Comparison of ENCODE assay signal across 9 mouse cellular contexts in the genomic region with DNA sequence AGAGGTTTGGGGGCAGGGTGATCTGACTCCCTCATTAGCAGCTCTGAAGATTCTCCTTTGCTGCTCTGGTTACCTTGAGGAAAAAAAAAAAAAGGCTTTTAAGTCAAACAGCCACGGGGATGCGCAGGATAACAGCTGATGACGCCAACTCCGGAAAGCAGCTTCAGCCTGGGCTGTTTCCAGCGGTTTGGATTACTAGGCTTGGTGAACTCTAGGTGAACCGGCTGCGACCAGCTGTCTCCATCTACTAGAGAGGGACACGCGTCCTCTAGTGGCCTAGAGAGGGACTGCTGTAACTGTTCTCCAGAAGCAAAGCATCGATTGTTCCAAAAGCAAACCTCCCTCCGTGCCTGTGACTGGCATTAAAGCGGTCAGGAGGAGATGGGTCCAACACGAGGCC. TPM values are rescaled to one million over a fixed set of nuclear protein-coding genes. Genes with fewer than 3 reads are reported as not detected.
A peak's percentile ranks its signal among the peaks of the same experiment; 100 is the strongest.
DNase-seq lines count a peak whose midpoint lies in the region; ATAC-seq and TF ChIP-seq lines count a peak whose summit lies in the region.
"Had no signal": no experiment of that assay in that cellular context is flagged by ENCODE, and none has a peak within 500 bp of the region (broad histone marks: within the 10 kb centered on the region; RNA-seq: fewer than 3 reads in every experiment).

No protein-coding gene starts in this region.

- intact Hi-C loops in heart, postnatal 25 days (cut with DNase I): loop anchor here (1.0 to 5.0 kb wide), 3 partner anchors 16 to 141 kb away; no protein-coding TSS in a partner anchor

- H3K9ac ChIP-seq in ES-Bruce4 (ENCODE audit: low read depth, poor library complexity, severe bottlenecking): no peak overlapping the region
- H3K9ac ChIP-seq in forebrain, embryonic 15.5 days (replicated peaks): no peak overlapping the region
- H3K9ac ChIP-seq in neural tube, embryonic 15.5 days (replicated peaks): 0 out of 2 replicates have a peak overlapping the region, but pooled peaks have one; percentile 18

- 1% methylated on average over 13 of the region's 13 CpGs for WGBS in forebrain, embryonic 15.5 days
- WGBS in neural tube, embryonic 15.5 days: 2% methylated on average over 13 of the region's 13 CpGs

- no peaks in the 10 kb centered on the region for H3K27me3 ChIP-seq in ES-Bruce4 (ENCODE audit: control insufficient read depth, insufficient read depth, low read length, poor library complexity, severe bottlenecking)
- no peaks in the 10 kb centered on the region for H3K27me3 ChIP-seq in forebrain, embryonic 15.5 days
- H3K27me3 ChIP-seq in neural tube, embryonic 15.5 days (replicated peaks): no peaks in the 10 kb centered on the region

- no peaks in the 10 kb centered on the region for H3K4me1 ChIP-seq in ES-Bruce4 (ENCODE audit: control insufficient read depth, insufficient read depth, low read length)
- H3K4me1 ChIP-seq in forebrain, embryonic 15.5 days: peaks cover 13% of the 10 kb centered on the region
- peaks cover 19% of the 10 kb centered on the region for H3K4me1 ChIP-seq in neural tube, embryonic 15.5 days

- TF ChIP-seq EP300 in ES-Bruce4 (IDR thresholded peaks at IDR 0.05; ENCODE audit: insufficient read depth, low read depth, low read length): peak; percentile 53; the same call in 1 of the 2 replicates

- H3K4me2 ChIP-seq in forebrain, embryonic 15.5 days (replicated peaks): peak overlapping the region; percentile 33
- H3K4me2 ChIP-seq in neural tube, embryonic 15.5 days: peak overlapping the region; percentile 47

- TF ChIP-seq CTCF in ES-Bruce4 (IDR thresholded peaks at IDR 0.05; ENCODE audit: low read depth, low read length): peak; percentile 95

- peak; percentile 78 for ATAC-seq in forebrain, embryonic 15.5 days (replicated peaks)
- peak; percentile 92 for ATAC-seq in neural tube, embryonic 15.5 days (ENCODE audit: low FRiP score)

- H3K9me3 ChIP-seq in ES-Bruce4 (replicated peaks; ENCODE audit: control insufficient read depth, insufficient read depth, low read length, poor library complexity, severe bottlenecking): no peaks in the 10 kb centered on the region
- H3K9me3 ChIP-seq in forebrain, embryonic 15.5 days: no peaks in the 10 kb centered on the region
- H3K9me3 ChIP-seq in neural tube, embryonic 15.5 days (replicated peaks): no peaks in the 10 kb centered on the region

- no peak overlapping the region for H3K4me3 ChIP-seq in ES-Bruce4 (ENCODE audit: low read depth, low read length)
- no peak overlapping the region for H3K4me3 ChIP-seq in forebrain, embryonic 15.5 days
- H3K4me3 ChIP-seq in neural tube, embryonic 15.5 days (replicated peaks): no peak overlapping the region

- no peaks in the 10 kb centered on the region for H3K36me3 ChIP-seq in ES-Bruce4 (ENCODE audit: control insufficient read depth, insufficient read depth, low read length, poor library complexity, severe bottlenecking)
- no peaks in the 10 kb centered on the region for H3K36me3 ChIP-seq in forebrain, embryonic 15.5 days
- no peaks in the 10 kb centered on the region for H3K36me3 ChIP-seq in neural tube, embryonic 15.5 days

- DNase-seq in cerebellum, adult 11 months: peak; percentile 78
- DNase-seq in heart, postnatal 25 days (ENCODE audit: low spot score): peak; percentile 83
- peak; percentile 93 for DNase-seq in layer of hippocampus, adult 11-12 months (ENCODE audit: low spot score)
- peak; percentile 89 to 92 for DNase-seq in lung, adult 18-20 months
- DNase-seq in testis, postnatal 10 days (ENCODE audit: low spot score): peak; percentile 94

- TF ChIP-seq POLR2A in ES-Bruce4 (IDR thresholded peaks at IDR 0.05; ENCODE audit: insufficient read depth, low read length): no peak

- H3K27ac ChIP-seq in ES-Bruce4 (ENCODE audit: insufficient read depth, low read length): 0 out of 2 replicates have a peak overlapping the region, but pooled peaks have one; percentile 11
- no peak overlapping the region for H3K27ac ChIP-seq in forebrain, embryonic 15.5 days (replicated peaks)
- H3K27ac ChIP-seq in neural tube, embryonic 15.5 days (replicated peaks): peak overlapping the region; percentile 65
- H3K27ac ChIP-seq: macrophage had no signal

RNA-seq across cellular contexts. Expression of gene Plekhb1, which starts 1.0 kb away (rescaled TPM):
- polyA plus RNA-seq in ES-Bruce4 (2011; ENCODE audit: insufficient read depth, insufficient read length, low read depth, missing spikeins): 3.9 and 4.0 TPM in 2 replicates
- polyA plus RNA-seq in forebrain, embryonic 15.5 days (2015; fragmentation: Nextera tagmentation; extraction: Ambion mirVana): 4.7 and 6.8 TPM in 2 replicates
- 1 to 10 TPM; 2.7 to 4.0 TPM for total RNA-seq in heart, postnatal 25 days (2021)
- 31.0 and 33.9 TPM in 2 replicates for polyA plus RNA-seq in neural tube, embryonic 15.5 days (2015; fragmentation: Nextera tagmentation; extraction: Ambion mirVana)
- polyA plus RNA-seq: macrophage had no signal

RNA-seq across cellular contexts. Expression of gene Fam168a, which starts 43.2 kb away (rescaled TPM):
- 27.4 and 35.5 TPM in 2 replicates for polyA plus RNA-seq in ES-Bruce4 (2011; ENCODE audit: insufficient read depth, insufficient read length, low read depth, missing spikeins)
- 115 and 116 TPM in 2 replicates for polyA plus RNA-seq in forebrain, embryonic 15.5 days (2015; fragmentation: Nextera tagmentation; extraction: Ambion mirVana)
- total RNA-seq in heart, postnatal 25 days (2021): 10 to 100 TPM; 39.2 to 44.9 TPM
- 108 and 119 TPM in 2 replicates for polyA plus RNA-seq in neural tube, embryonic 15.5 days (2015; fragmentation: Nextera tagmentation; extraction: Ambion mirVana)

RNA-seq across cellular contexts. Expression of gene Mrpl48, which starts 55.1 kb away (rescaled TPM):
- polyA plus RNA-seq in ES-Bruce4 (2011; ENCODE audit: insufficient read depth, insufficient read length, low read depth, missing spikeins): 57.4 and 68.8 TPM in 2 replicates
- polyA plus RNA-seq in forebrain, embryonic 15.5 days (2015; fragmentation: Nextera tagmentation; extraction: Ambion mirVana): 74.9 and 76.3 TPM in 2 replicates
- 10 to 100 TPM; 67.1 to 79.0 TPM for total RNA-seq in heart, postnatal 25 days (2021)
- polyA plus RNA-seq in neural tube, embryonic 15.5 days (2015; fragmentation: Nextera tagmentation; extraction: Ambion mirVana): 82.6 and 85.3 TPM in 2 replicates

RNA-seq across cellular contexts. Expression of gene Rab6a, which starts 56.0 kb away (rescaled TPM):
- 137 and 148 TPM in 2 replicates for polyA plus RNA-seq in ES-Bruce4 (2011; ENCODE audit: insufficient read depth, insufficient read length, low read depth, missing spikeins)
- polyA plus RNA-seq in forebrain, embryonic 15.5 days (2015; fragmentation: Nextera tagmentation; extraction: Ambion mirVana): 194 and 207 TPM in 2 replicates
- 10 to 100 TPM; 61.3 to 68.2 TPM for total RNA-seq in heart, postnatal 25 days (2021)
- 253 and 287 TPM in 2 replicates for polyA plus RNA-seq in neural tube, embryonic 15.5 days (2015; fragmentation: Nextera tagmentation; extraction: Ambion mirVana)
